Mouse (Mus musculus): ENCODE measurements around the gene Tsc1.

DNA sequence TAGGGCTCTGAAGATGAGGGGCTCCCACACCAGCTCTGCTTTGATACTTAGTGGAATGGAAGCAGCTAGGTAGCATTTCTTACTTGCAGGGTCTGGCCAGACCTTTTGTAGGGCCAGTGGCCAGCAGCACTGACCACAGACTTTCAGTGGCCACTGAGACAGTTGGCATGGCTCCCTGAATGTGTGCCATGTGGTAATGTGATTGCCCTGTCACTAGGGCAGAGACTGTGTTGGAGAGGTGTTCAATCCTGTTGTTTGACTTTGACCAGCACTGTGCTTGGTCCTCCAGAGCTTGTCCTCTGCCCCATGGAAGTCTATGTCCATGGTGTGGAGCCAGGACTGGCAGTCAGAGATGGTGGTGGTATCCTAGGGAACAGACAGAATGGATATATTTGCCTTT lies 9.5 kb downstream of the Tsc1 start:
- TF ChIP-seq CTCF (conservative IDR thresholded peaks at IDR 0.05; ENCODE audit: low read length) (no peak), NANOG (IDR thresholded peaks at IDR 0.05; ENCODE audit: borderline replicate concordance, low read length) (no peak)

All from E14TG2a.4 (cell line).